Mouse (Mus musculus) layer of hippocampus, postnatal 14 days (tissue): ENCODE results near the gene Bst1. TPM values are rescaled to one million over a fixed set of nuclear protein-coding genes. Genes with fewer than 3 reads are reported as not detected.

Experiments
- DNase-seq, 2 experiments: peaks; one replicate each; pipeline ENCODE4 v3.0.0; 2021 to 2022; ENCODE audit warnings: low spot score in 2 of 2, mixed read lengths in 1 of 2
- total RNA-seq, 2 experiments: library from RNA; stranded (reverse); gene quantifications; 2 replicates each; pipeline ENCODE4 v1.2.3; 2021

Gene Bst1
- total RNA-seq, 2 experiments from 2014 or later: 0.17 to 0.28 TPM

DNA sequence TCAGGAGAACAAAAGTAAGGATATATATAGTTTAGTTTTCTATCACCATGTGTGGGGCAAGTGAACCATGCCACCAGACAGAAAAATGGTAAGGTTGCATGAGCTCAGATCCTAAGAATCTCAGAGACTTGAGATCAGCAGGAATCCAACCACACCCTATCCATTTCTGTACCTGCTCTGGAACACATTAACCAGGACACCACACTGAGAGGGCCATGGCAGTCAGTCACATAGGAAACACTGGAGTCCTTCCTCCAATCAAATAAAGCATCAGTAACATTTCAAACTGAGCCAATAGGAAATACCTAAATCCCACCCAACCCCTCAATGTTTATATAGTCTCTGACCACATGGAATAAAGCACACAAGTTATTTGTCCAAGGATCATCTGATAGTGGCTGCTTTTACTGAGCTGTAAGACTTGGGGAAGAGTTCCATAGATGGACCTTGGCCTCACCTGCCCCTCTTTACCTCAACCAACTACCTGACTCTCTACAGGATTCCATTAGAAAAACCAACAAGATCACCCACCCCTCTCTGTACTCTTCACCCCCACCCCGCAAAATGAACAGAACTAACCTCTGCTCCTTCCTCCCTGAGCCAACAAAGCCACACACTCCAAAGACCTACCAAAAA lies 8.1 kb upstream of the Bst1 start:
- no peak for DNase-seq

DNA sequence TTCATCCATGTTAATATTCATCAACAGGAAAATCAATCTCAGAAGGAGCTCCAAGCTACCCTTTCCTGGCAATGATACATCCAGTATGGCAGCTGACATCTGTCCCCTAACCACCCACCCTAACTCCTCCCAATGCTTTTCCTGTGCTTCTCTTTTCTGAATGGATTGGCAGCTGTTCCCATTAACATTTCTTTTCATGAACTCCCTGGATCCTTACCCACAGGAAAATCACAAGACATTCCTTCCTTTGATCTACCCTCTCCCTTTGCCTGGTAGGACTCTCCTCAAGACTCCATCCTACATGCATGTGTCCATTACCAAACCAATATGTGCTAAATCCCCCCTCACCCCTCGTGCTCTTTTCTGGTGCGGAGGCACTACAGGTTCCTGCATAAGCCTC lies 4.1 kb upstream of the Bst1 start:
- peak in 1 of 2 experiments; percentile 9 for DNase-seq

GRCm38 (mm10) chr5:43815769-43816168 lies 2.9 kb upstream of the Bst1 start:
- no peak for DNase-seq

DNA sequence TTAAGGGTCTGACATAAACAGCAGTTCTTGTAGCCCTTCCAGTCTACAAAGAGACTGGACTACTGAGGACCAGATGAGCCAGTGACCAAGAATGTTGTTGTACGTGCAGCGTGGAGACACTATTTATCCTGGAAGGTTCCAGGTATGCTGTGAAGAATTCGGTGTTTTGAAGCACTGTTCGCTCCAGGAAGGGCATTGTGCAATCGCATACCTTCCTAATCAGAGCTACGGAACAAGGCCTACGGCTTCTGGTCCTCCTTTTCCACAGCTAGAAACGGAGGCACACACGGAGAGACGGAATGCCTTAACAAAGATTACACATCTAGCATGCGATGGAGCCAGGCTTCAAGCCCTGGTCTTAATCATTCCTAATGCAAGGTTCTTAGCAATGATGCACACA lies 2.1 kb downstream of the Bst1 start:
- no peak for DNase-seq

GRCm38 (mm10) chr5:43821538-43821937 lies 2.9 kb downstream of the Bst1 start, which contains the start of gene Fbxl5:
TSS of gene Fbxl5 (minus strand) at chr5:43821638.
- no peak for DNase-seq

DNA sequence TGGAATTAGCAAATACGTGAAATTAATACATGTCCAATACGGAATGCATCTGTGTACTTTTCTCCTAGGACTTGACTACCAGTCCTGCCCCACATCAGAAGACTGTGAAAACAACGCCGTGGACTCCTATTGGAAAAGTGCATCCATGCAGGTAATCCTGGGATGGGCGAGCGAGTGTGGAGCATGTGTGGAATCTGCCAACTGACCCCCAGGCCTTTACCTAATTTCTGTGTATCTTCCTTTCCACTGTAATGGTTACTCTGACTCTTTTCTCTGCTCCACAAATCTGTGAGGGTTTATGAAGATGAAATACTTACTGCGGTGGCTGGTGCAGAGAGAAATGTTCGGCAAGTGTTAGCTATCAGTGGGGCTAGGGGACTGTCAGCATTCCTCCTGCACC lies 3.5 kb downstream of the Bst1 start:
- DNase-seq: no peak

DNA sequence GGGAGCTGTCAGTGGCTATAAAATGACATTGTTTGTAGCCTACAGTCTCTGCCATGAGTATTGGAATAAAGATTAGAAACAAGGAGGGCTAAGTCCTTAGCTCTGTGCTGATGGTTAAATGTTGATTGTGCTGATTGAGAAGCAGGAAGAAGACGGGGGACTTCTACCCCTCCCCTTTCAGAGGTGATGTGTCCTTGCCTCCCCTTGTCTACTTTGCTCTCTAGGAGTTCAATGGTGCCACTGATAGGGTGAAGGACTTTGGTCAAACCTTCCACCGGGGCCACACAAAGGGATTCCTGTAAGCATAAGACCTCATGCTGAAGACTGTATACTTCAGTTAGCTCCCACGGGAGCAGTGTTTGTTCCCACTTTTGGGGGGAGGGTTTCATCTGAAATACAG lies 4.1 kb downstream of the Bst1 start:
- DNase-seq: no peak

DNA sequence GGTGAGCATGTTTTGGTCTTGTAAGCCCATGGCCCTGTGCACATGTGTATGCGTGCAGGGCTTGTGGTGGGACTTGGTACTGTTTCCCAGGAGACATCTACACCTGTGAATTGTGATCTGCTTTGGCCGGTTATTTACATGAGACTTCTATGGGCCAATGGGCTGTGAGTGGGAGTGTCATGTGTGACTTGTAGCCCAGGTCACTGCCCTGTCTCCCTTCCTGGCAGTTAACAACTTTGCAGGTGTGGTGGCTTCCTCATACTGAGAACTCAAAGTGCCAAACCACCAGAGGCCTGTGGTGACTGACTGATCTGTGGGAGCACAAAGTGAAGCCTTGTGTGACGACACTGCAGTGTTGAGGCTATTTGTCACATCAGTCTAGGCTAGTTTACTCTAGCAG lies 5.9 kb downstream of the Bst1 start:
- no peak for DNase-seq

GRCm38 (mm10) chr5:43826883-43827282 lies 8.2 kb downstream of the Bst1 start:
- no peak for DNase-seq

GRCm38 (mm10) chr5:43827366-43827765 lies 8.7 kb downstream of the Bst1 start:
- DNase-seq: no peak

DNA sequence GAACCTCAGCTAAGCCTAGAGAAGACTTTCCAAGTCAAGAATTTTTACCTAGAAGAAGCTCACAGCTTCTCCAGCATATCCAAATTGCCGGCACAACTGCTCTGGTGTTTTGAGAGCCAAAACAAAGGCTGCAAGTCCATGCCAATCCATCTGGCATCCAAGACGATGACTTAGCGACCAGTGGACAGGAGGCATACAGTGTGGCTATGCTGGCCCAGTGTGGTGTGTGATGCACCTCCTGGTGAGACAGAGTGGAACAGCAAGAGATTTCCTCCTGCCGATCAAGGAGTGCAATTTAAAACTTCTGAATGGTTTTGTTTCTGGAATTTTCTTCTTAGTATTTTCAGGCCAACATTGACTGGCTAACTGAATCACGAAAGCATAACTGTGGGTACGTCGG lies 17.9 kb downstream of the Bst1 start:
- DNase-seq: no peak

- DNase-seq: peak in 1 of 2 experiments; percentile 29
Measured at GRCm38 (mm10) chr5:43837372-43837771, 18.7 kb downstream of the Bst1 start.

DNA sequence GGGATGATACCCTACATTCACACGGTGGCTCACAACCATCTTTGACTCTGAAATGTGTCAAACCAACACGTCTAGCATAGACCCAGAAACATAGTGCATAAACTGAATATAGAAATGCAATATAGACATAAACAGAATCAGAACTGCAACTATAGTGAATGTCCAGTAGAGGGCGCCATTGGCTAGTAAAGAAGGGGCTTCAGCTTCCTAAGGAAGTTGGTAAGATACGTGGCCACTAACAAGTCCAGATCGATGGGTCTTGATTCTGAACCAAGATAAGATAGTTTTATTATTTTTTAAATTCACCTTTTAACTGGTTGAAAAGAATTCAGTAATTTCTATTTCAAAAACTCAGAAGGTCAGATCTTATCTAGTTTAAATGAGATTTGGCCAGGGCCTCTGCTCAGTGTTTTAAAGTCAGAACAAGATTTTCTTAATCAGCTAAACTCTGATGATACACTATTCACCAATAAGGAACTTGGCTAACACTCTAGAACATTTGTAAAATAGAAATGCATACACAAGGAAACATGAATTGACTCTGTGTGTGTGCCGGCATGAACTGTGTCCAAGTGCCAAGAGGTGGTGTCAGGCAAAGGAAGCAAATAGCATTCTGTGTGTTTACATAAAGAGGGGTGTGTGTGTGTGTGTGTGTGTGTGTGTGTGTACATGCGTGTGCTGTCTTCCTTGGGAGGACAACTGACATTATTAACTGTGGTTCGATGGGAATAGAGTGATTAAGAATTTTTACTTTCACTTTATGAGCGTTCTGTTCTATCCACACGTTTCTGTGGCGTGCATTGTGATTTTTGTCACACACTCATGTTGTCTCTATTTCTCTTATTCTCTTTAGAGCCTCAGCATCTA lies 22.7 kb downstream of the Bst1 start:
- peak; percentile 14 to 69 for DNase-seq

DNA sequence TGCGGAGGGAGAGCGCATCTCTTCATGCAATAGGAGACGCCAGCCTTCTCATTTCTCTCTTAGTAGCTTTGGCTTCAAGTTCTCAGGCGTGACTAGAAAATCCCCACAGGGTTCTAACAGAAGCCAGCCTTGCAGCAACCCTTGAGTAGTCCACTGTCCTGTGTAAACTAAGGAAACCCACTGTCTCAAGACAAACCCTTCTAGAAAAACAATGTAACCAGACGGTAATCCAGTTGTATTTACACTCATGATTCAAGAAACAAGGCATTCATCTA lies 23.3 kb downstream of the Bst1 start:
- DNase-seq: no peak

- DNase-seq: no peak
Measured at GRCm38 (mm10) chr5:43842576-43843155, 24.0 kb downstream of the Bst1 start.

DNA sequence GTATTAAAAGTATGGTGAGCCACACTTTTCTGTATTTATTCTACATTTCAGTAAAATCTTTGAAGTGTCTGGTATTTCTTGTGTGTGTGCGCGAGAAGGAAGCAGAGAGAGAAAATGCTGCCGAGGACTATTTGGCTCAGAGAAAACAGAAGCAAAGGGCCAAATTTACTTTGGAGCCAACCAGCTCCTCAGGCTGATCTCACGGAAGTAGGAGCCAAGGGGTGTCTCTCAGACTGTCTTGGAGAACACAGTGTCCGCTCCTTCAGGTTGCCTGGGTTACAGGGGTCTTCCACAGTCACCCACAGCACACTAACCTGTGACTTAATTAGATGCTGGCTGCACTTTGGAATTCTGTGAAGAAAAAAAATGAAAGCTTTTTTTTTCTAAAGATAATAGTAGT lies 26.4 kb downstream of the Bst1 start:
- DNase-seq: peak in 1 of 2 experiments; percentile 33

GRCm38 (mm10) chr5:43845646-43846045 lies 27.0 kb downstream of the Bst1 start:
- DNase-seq: no peak

GRCm38 (mm10) chr5:43846227-43846626 lies 27.5 kb downstream of the Bst1 start:
- no peak for DNase-seq

DNA sequence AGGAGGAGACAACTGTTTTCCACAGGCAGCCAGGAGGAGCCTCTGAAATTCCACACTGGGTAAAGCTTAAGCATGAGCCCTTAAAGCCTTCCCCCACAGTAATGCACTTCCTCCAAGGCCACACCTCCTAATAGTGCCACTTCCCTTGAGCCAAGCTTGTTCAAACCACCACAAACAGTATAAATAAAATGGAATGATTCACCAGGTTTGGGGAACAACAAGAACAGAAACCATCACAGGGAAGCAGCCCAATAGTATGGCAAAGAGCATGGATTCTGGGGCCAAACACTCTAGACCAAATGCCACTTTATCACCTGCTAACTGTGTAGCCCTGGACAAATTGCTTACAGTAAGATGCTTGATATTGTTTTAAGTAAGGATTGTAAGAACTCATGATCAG lies 28.9 kb downstream of the Bst1 start:
- DNase-seq: no peak

- DNase-seq: no peak
Measured at GRCm38 (mm10) chr5:43848275-43848674, 29.6 kb downstream of the Bst1 start.

GRCm38 (mm10) chr5:43853096-43853867 lies 34.6 kb downstream of the Bst1 start:
- DNase-seq: no peak
